ENCODE assay signal across 19 mouse cellular contexts in genomic region chr11:115062077-115062476, GRCm38 (mm10). TPM values are rescaled to one million over a fixed set of nuclear protein-coding genes. Genes with fewer than 3 reads are reported as not detected.
"Had no signal": no experiment of that assay in that cellular context is flagged by ENCODE, and none has a peak within 500 bp of the region (broad histone marks: within the 10 kb centered on the region; RNA-seq: fewer than 3 reads in every experiment).

TSS of gene Cd300e (minus strand) at chr11:115062177.

- H3K27ac ChIP-seq: liver, embryonic 14.5 days; midbrain, embryonic 10.5 days; midbrain, embryonic 12.5 days; neural tube, embryonic 12.5 days; stomach, embryonic 15.5 days; stomach, postnatal 0 days had no signal

- H3K9ac ChIP-seq: liver, embryonic 14.5 days; lung, embryonic 14.5 days; midbrain, embryonic 12.5 days; neural tube, embryonic 12.5 days; stomach, embryonic 15.5 days had no signal

- H3K27me3 ChIP-seq: stomach, embryonic 15.5 days had no signal

- H3K4me3 ChIP-seq: midbrain, embryonic 10.5 days; midbrain, embryonic 12.5 days; neural tube, embryonic 12.5 days; stomach, embryonic 15.5 days had no signal

- H3K9me3 ChIP-seq: midbrain, embryonic 10.5 days; midbrain, embryonic 12.5 days; neural tube, embryonic 12.5 days; stomach, embryonic 15.5 days had no signal

- DNase-seq: lung, adult 18-20 months; lung, embryonic 14.5 days; lung, postnatal 10 days; lung, postnatal 4 days; midbrain, embryonic 14.5 days; right cerebral cortex, postnatal 14 days; thymus, adult 2 months; thymus, postnatal 25 days; thymus, postnatal 4 days had no signal

- H3K36me3 ChIP-seq: midbrain, embryonic 10.5 days; midbrain, embryonic 12.5 days; neural tube, embryonic 12.5 days; stomach, embryonic 15.5 days had no signal

- H3K4me1 ChIP-seq: midbrain, embryonic 12.5 days; neural tube, embryonic 12.5 days had no signal

- H3K4me2 ChIP-seq: lung, embryonic 14.5 days; midbrain, embryonic 12.5 days; neural tube, embryonic 12.5 days; stomach, embryonic 15.5 days had no signal

- ATAC-seq: midbrain, embryonic 16.5 days had no signal

RNA-seq across cellular contexts. Expression of gene Cd300e, which starts in this region (rescaled TPM):
- total RNA-seq: megakaryocyte-erythroid progenitor cell, adult 5-6 weeks had no signal
- polyA plus RNA-seq: lung, embryonic 14.5 days; midbrain, embryonic 10.5 days; midbrain, embryonic 12.5 days; midbrain, embryonic 14.5 days; neural tube, embryonic 12.5 days; neural tube, embryonic 14.5 days; stomach, postnatal 0 days; testis, adult 2 months had no signal
